Mouse (Mus musculus) embryonic fibroblast, embryonic 13.5 days (primary cell): ENCODE data around the gene Spa17. TPM values are rescaled to one million over a fixed set of nuclear protein-coding genes. Genes with fewer than 3 reads are reported as not detected.

ENCODE experiments used
- H3K27ac ChIP-seq: 2 replicates; pipeline ENCODE4 v1.5.1; 2012; ENCODE audit warnings: low read length, control low read depth, inconsistent platforms; ENCODE audit not compliant: insufficient read depth
- H3K4me1 ChIP-seq: 2 replicates; pipeline ENCODE4 v1.6.1; 2011; ENCODE audit warnings: low read length; ENCODE audit not compliant: control insufficient read depth, insufficient read depth
- H3K4me3 ChIP-seq: 2 replicates; pipeline ENCODE4 v1.5.1; 2011; ENCODE audit warnings: mild to moderate bottlenecking, control low read depth, low read length; ENCODE audit not compliant: insufficient read depth
- CTCF ChIP-seq: IDR thresholded peaks from 2 replicates; pipeline ENCODE4 v1.5.1; 2011; ENCODE audit warnings: mild to moderate bottlenecking, control low read depth, low read length, moderate library complexity, borderline replicate concordance; ENCODE audit not compliant: insufficient read depth
- POLR2A ChIP-seq: IDR thresholded peaks from 2 replicates; pipeline ENCODE4 v1.6.1; 2011; ENCODE audit warnings: low read depth, mild to moderate bottlenecking, control low read depth, low read length, moderate library complexity
- polyA plus RNA-seq: library from polyadenylated mRNA; stranded (reverse); fragments of >200 nt; gene quantifications from 2 replicates; pipeline ENCODE4 v1.2.4, GENCODE M21; 2011; ENCODE audit warnings: low read depth; ENCODE audit not compliant: missing spikeins, insufficient read length

Spa17 gene
- polyA plus RNA-seq, 1 experiment, result 3.5 TPM

- Histone ChIP-seq H3K4me1 (peaks cover 6% of the 10 kb centered on the region; the same call in 1 of the 2 replicates), H3K4me3 (no peak overlapping the region), H3K27ac (no peak overlapping the region)
- TF ChIP-seq POLR2A, result no peak
- TF ChIP-seq CTCF, result peak; percentile 73; the same call in 1 of the 2 replicates
Observed at GRCm38 (mm10) chr9:37636335-37636734, 22.8 kb upstream of the Spa17 start.

DNA sequence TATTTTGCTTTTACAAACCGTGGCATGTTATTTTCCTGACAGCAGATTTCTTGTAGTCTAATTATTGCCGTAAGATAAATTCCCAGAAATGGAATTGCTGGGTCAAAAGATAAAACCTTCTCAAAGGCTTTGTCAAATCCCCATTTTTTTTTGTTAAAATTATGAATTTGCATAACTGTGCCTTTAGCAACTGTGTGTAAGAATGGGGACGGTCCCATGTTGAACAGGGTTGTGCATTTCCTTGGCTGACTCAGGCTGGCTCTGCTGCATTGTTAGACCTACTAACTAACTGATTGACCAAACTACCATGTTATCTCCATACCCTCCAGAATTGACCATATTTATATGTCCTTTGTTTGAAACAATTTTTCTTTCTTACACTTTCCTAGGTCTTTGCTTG, 20.7 kb upstream of the Spa17 start:
- H3K4me1 ChIP-seq, result peaks cover 9% of the 10 kb centered on the region; the same call in 1 of the 2 replicates

DNA sequence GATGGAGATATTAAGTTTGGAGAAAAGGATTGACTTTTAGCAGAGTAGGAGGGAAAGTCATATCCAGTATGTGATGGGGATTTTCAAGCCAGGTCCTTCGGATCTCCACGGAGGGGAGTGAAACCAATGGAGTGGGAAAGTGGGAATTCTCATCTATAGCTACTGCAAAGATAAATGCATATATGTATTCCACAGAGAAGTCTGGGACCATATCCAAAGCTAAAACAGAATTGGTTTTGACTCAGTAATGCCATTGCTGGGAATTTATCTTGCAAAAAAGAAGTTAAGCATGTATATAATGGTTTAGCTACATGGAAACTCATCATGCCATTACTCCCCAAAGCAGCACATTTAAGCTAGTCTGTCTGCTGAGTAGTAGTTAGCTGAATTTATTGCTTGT, 18.8 kb upstream of the Spa17 start:
- peaks cover 7% of the 10 kb centered on the region; the same call in 1 of the 2 replicates for H3K4me1 ChIP-seq
- no peak overlapping the region for H3K27ac ChIP-seq
- H3K4me3 ChIP-seq, result no peak overlapping the region
- TF ChIP-seq POLR2A, result no peak
- no peak for TF ChIP-seq CTCF

More for the DNA sequence above, 20.7 kb upstream of the Spa17 start:
- H3K27ac ChIP-seq, result no peak overlapping the region
- TF ChIP-seq POLR2A, result no peak
- TF ChIP-seq CTCF, result no peak
- H3K4me3 ChIP-seq, result no peak overlapping the region

DNA sequence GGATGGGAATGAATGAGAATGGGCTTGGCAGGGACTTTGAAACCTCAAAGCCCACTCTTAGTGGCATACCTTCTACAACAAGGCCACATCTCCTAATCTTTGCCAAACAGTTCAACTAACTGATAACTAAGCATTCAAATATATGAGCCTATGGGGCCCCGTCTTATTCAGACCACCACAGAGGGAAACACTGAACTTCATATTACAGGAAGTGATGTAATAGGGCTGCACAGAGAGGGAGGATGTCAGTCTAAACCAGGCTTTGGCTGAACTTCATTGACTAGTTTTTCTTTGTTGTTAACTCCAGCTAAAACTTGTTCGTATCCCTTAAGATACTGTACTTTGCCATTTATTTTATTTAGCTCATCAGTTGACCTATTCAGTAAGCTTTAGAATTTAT, 16.4 kb upstream of the Spa17 start:
- Histone ChIP-seq H3K4me3 (no peak overlapping the region), H3K4me1 (0 out of 2 replicates have a peak, but pooled peaks cover 3% of the 10 kb centered on the region), H3K27ac (no peak overlapping the region)
- no peak for TF ChIP-seq CTCF
- no peak for TF ChIP-seq POLR2A

DNA sequence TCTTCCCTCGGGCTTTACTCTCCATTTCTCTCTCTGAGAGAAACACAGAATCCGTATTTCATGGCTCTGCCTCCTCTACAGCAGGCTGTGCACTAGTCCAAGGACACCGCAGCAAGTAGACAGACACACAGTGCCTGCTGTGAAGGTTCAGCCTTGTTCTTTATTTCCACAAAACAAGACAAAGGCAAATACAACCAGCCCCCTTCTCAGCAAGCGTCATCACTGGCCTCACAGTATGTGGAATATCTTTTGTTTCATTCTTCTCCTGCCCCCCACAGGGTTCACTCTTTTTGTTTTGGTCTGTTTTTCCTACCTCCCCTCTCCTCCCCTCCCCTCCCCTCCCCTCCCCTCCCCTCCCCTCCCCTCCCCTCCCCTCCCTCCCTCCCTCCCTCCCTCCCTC, 15.1 kb upstream of the Spa17 start:
- Histone ChIP-seq H3K4me1 (0 out of 2 replicates have a peak, but pooled peaks cover 3% of the 10 kb centered on the region), H3K27ac (no peak overlapping the region), H3K4me3 (no peak overlapping the region)
- TF ChIP-seq POLR2A, result no peak
- TF ChIP-seq CTCF, result no peak

DNA sequence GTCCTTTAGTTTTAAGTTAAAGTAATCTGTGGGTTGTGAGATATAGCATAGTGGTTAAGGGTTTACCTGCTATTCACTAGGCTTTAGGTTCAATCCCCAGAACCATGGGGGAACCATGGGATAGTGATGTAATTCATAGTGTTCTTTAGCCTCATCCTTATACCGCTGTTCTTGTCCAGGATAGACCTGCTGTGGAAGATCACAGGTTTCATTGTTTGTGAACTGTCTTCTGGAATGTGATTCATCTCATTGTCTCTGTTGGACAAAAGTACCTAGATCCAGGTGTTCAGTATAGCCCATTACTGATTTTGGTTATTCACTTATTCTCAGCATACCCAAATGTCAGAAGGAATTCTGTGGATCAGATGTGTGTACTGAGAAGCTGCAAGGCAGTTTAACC, 13.7 kb upstream of the Spa17 start:
- no peak for TF ChIP-seq POLR2A
- TF ChIP-seq CTCF, result no peak
- no peak overlapping the region for H3K4me3 ChIP-seq
- H3K27ac ChIP-seq, result no peak overlapping the region
- H3K4me1 ChIP-seq, result 0 out of 2 replicates have a peak, but pooled peaks cover 3% of the 10 kb centered on the region

DNA sequence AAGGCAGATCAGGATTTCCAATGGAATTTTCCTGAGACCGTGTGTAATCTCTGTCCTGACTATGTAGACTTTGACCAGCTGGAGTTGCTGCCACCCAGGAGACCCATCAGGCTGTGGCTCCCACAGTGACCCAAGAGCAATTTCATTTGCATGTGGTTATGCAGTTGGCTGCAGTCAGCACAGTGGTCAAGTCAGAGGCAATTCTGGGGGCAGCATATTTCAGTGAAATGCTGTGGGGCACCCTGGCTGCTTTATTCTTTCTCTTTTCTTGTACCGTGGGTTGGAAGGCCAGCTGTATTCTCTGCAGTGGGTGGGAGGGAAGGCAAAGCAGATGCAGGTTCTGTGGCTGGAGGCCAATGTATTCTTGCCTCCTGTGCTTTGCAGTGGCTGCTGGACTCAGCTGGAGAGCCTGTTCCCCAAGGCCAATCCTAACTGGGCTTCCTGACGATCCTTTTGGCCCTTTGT, 12.6 kb upstream of the Spa17 start:
- Histone ChIP-seq H3K4me1 (0 out of 2 replicates have a peak, but pooled peaks cover 3% of the 10 kb centered on the region), H3K4me3 (no peak overlapping the region), H3K27ac (no peak overlapping the region)
- TF ChIP-seq POLR2A (no peak), CTCF (no peak)

DNA sequence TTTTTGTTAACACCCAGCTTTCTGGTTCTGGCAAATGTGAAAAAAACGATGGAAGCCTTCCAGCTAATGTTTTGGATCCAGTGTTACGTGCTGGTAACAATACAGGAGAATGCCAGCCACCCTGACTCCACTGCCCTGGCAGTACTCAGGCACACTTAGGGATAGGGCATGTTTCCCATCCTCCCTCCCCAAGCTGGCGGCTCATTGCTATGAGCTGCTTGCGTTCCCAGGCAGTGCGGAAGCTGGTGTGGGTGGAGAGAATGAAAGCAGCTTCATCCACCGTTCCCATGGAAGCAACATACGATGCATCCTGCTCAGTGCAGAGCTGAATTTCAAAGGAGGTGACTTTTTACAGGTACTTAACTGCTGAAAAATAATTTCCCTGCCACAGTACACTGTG, 12.1 kb upstream of the Spa17 start:
- Histone ChIP-seq H3K27ac (no peak overlapping the region), H3K4me3 (no peak overlapping the region), H3K4me1 (no peaks in the 10 kb centered on the region)
- TF ChIP-seq POLR2A (no peak), CTCF (no peak)

DNA sequence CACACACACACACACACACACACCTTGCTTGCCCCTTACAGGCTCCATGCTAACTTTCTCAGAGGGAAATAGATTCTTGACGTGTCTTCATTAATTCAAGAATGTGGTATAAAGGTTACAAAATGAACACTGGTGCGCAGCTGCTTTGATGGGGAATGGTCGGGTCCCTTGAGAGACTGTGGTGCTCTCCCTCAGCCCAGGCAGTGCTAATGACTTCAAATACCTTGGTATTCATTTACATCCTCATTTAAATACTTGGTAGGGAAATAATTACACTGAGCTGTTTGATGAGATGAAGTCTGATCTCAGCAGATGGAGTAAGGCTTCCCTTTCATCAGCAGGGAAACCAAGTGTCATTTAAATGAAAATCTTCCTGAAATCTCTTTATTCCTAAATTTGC, 11.6 kb upstream of the Spa17 start:
- Histone ChIP-seq H3K4me3 (no peak overlapping the region), H3K27ac (no peak overlapping the region), H3K4me1 (no peaks in the 10 kb centered on the region)
- TF ChIP-seq POLR2A (no peak), CTCF (no peak)

DNA sequence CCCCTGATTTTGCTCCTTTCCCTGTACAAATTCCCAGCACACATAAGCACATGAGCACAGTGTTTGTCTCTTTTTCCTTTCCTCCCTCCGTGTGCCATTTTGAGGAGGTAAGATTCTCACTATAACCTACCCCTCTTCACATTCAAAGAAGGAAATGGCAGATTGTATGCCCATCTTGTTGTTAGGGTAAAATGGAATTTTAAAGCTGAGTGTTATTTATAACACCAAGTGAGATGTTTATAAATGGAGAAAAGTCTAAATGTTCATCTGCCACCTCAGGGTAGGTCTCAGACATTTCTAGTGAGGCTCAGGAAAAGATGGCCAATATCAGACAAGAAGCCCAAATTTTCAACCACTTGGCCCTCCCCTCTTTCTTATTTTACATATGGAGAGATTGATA, 11.0 kb upstream of the Spa17 start:
- no peak for TF ChIP-seq POLR2A
- TF ChIP-seq CTCF, result no peak
- no peak overlapping the region for H3K27ac ChIP-seq
- H3K4me3 ChIP-seq, result no peak overlapping the region
- no peaks in the 10 kb centered on the region for H3K4me1 ChIP-seq

DNA sequence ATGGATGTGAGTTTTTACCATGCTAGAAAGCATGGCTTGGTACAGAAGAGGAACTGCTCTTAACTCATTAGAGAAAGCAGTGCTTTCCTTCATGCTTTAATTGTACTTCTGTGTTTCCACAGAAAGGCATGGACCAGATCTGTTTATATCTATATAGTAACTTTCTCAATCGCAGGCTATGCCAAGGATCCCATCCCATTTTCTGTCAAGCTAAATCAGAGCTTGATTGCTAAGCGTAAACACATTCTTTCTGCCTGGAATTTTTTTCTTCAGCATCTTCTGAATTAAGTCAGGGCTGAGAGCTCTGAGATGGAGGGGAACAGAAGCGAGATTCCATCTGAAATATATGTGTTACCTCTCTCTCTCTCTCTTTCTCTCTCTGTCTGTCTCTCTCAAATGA, 10.5 kb upstream of the Spa17 start:
- Histone ChIP-seq H3K4me1 (no peaks in the 10 kb centered on the region), H3K27ac (no peak overlapping the region), H3K4me3 (no peak overlapping the region)
- TF ChIP-seq CTCF (no peak), POLR2A (no peak)
